Mouse (Mus musculus): ENCODE measurements around the gene Nup214. TPM values are rescaled to one million over a fixed set of nuclear protein-coding genes. Genes with fewer than 3 reads are reported as not detected.

Nup214 gene
- polyA plus RNA-seq, 1 experiment from 2014 or later, result 120 TPM

DNA sequence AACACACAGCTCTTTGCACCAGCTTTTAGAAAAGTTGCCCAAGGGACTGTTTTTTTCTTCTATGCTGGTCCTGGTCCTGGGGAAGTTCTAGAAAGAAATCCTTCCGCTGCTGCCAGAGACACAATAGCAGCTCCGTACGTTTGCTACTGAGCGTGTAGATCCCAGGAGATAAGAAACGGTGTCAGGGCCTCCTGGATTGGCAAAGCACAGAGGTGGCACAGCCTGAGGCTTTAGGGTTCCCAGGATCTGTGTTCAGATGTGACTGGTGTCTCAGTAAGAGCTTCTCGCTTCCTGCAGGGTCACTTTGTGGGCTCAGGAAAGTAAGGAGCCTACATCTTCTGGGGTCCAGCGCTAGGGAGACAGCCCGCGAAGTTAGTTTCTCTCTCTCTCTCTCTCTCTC, 23.3 kb upstream of the Nup214 start:
- H3K36me3 ChIP-seq (replicated peaks), result peaks cover 44% of the 10 kb centered on the region
- H3K27ac ChIP-seq (replicated peaks), result peak overlapping the region; percentile 87
- H3K4me1 ChIP-seq, result peaks cover 46% of the 10 kb centered on the region
- peaks cover 22% of the 10 kb centered on the region; the same call in 1 of the 2 replicates for H3K27me3 ChIP-seq (replicated peaks; ENCODE audit: low read depth, poor library complexity, severe bottlenecking)
- DNase-seq (ENCODE audit: low spot score), result no peak
- peak overlapping the region; percentile 76 for H3K4me3 ChIP-seq
- H3K9me3 ChIP-seq, result no peaks in the 10 kb centered on the region
- WGBS, result 26% methylated on average over 9 of the region's 9 CpGs

DNA sequence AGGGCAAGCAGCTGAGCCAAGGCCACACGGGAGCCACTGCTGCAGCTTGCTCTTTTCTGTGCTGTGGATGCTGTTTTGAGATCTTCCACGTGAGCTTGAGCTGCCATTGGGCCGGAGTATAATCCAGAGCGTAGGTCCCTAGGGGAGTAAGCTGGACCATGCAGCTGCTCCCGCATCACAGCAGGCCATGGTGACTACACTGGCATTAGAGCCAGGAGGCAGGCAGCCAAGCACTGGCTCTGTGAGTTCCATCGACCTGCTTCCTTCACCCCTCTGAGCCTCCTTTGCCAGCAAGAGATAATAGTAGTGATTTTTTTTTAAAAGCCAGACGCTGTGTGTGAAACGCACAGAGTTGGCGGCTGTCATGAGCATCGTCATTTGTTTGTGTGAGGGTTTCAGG, 22.0 kb upstream of the Nup214 start:
- no peak for DNase-seq (ENCODE audit: low spot score)
- Histone ChIP-seq H3K27ac (replicated peaks) (no peak overlapping the region), H3K9me3 (no peaks in the 10 kb centered on the region), H3K27me3 (replicated peaks; ENCODE audit: low read depth, poor library complexity, severe bottlenecking) (peaks cover 22% of the 10 kb centered on the region; the same call in 1 of the 2 replicates), H3K36me3 (replicated peaks) (peaks cover 56% of the 10 kb centered on the region), H3K4me3 (no peak overlapping the region), H3K4me1 (peaks cover 50% of the 10 kb centered on the region)
- 93% methylated on average over 10 of the region's 10 CpGs for WGBS

- peaks cover 22% of the 10 kb centered on the region; the same call in 1 of the 2 replicates for H3K27me3 ChIP-seq (replicated peaks; ENCODE audit: low read depth, poor library complexity, severe bottlenecking)
- no peaks in the 10 kb centered on the region for H3K9me3 ChIP-seq
- H3K4me1 ChIP-seq, result peaks cover 50% of the 10 kb centered on the region
- DNase-seq (ENCODE audit: low spot score), result no peak
- H3K4me3 ChIP-seq, result no peak overlapping the region
- no peak overlapping the region for H3K27ac ChIP-seq (replicated peaks)
- 83% methylated on average over 3 of the region's 3 CpGs for WGBS
- peaks cover 61% of the 10 kb centered on the region for H3K36me3 ChIP-seq (replicated peaks)
Observed at GRCm38 (mm10) chr2:31952725-31953124, 21.5 kb upstream of the Nup214 start.

DNA sequence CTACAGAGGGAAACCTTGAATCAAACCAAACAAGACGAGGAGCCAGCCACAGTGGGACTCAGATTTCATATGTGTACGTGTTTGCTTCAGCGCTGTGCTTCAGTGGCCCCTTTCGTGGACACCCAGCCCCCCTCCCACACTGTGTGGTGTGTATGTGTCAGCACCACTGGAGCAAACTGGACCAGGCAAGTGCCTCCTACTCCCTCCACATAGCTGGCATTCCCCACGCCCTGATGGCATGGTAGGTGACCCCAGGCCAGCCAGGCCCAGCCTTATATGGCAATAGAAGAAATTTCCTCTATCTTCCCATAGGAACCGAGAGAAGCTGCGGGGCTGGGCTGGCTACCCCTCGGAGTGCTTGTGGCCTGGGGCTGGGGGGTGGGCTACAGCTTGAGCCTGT, 20.5 kb upstream of the Nup214 start:
- 80% methylated on average over 8 of the region's 8 CpGs for WGBS
- Histone ChIP-seq H3K36me3 (replicated peaks) (peaks cover 71% of the 10 kb centered on the region), H3K4me3 (no peak overlapping the region), H3K27ac (replicated peaks) (no peak overlapping the region), H3K27me3 (replicated peaks; ENCODE audit: low read depth, poor library complexity, severe bottlenecking) (peaks cover 13% of the 10 kb centered on the region; the same call in 1 of the 2 replicates), H3K4me1 (peaks cover 53% of the 10 kb centered on the region), H3K9me3 (no peaks in the 10 kb centered on the region)
- DNase-seq (ENCODE audit: low spot score), result no peak

DNA sequence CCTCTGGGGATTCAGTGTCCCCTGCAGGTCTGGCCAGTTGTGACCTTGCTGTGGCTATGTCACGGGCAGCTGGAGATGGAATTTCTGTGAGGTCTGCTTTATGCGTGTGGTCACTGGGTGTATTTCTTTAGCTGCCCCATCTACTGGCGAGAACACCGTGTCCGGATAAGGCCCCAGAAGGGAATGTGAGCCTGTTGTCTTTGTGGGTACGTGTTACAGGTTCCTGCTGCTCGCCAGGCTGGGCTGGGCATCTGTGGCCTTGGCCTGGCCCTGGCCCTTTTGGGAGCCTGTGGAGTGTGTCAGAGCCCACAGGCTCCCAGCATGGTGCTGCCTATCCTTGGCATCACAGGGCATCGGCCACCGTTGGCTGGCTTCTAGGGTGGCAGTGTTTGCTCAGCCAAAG, 19.5 kb upstream of the Nup214 start:
- Histone ChIP-seq H3K36me3 (replicated peaks) (peaks cover 82% of the 10 kb centered on the region), H3K27me3 (replicated peaks; ENCODE audit: low read depth, poor library complexity, severe bottlenecking) (0 out of 2 replicates have a peak, but pooled peaks cover 4% of the 10 kb centered on the region), H3K4me1 (peaks cover 51% of the 10 kb centered on the region), H3K4me3 (no peak overlapping the region), H3K27ac (replicated peaks) (no peak overlapping the region), H3K9me3 (no peaks in the 10 kb centered on the region)
- DNase-seq (ENCODE audit: low spot score), result no peak
- 93% methylated on average over 9 of the region's 9 CpGs for WGBS

DNA sequence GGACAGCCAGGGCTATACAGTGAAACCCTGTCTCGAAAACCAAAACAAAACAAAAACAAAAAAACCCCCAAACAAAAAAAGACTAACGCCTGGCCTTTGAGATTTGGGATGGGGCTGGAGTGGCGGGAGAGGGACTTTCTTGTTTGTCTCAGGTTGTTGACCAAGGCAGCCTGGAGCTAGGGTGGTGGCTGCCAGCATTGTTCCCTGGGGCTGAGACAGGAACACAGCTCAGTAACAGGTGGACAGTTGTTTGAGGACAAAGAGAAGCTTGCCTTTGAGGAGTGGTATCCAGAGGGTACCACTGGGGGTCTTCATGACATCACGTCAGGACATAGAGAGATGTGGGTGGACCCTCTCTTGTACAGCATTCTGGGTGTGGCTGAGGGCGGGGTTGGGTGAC, 18.6 kb upstream of the Nup214 start:
- no peak for DNase-seq (ENCODE audit: low spot score)
- no peaks in the 10 kb centered on the region for H3K9me3 ChIP-seq
- peaks cover 47% of the 10 kb centered on the region for H3K4me1 ChIP-seq
- 0 out of 2 replicates have a peak, but pooled peaks cover 1% of the 10 kb centered on the region for H3K27me3 ChIP-seq (replicated peaks; ENCODE audit: low read depth, poor library complexity, severe bottlenecking)
- H3K36me3 ChIP-seq (replicated peaks), result peaks cover 91% of the 10 kb centered on the region
- 88% methylated on average over 5 of the region's 5 CpGs for WGBS
- no peak overlapping the region for H3K27ac ChIP-seq (replicated peaks)
- H3K4me3 ChIP-seq, result no peak overlapping the region

DNA sequence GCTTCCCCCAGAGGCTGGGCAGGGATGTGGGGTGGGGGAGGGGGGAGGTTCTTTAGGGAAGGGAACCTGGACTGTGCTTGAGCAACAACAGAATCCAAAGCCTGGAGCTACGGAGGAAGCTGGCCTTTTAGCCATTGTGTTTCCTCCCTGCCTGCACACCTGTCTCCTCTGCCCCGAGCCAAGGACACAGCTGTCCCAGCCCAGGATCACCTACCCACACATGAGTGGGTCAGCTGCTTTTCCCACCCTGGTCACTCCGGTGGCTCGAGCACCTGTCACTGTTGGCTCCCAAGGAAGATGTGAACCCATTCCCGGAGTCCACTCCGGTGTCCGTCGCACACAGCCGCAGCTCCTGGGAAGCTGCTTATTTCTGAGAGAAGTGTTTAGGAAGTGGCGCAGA, 17.0 kb upstream of the Nup214 start:
- 89% methylated on average over 10 of the region's 10 CpGs for WGBS
- H3K4me3 ChIP-seq, result no peak overlapping the region
- peaks cover 43% of the 10 kb centered on the region for H3K4me1 ChIP-seq
- DNase-seq (ENCODE audit: low spot score), result no peak
- H3K27me3 ChIP-seq (replicated peaks; ENCODE audit: low read depth, poor library complexity, severe bottlenecking), result no peaks in the 10 kb centered on the region
- H3K36me3 ChIP-seq (replicated peaks), result peaks cover 98% of the 10 kb centered on the region
- no peak overlapping the region for H3K27ac ChIP-seq (replicated peaks)
- H3K9me3 ChIP-seq, result no peaks in the 10 kb centered on the region

- no peaks in the 10 kb centered on the region for H3K9me3 ChIP-seq
- peaks cover 32% of the 10 kb centered on the region for H3K4me1 ChIP-seq
- no peak overlapping the region for H3K27ac ChIP-seq (replicated peaks)
- no peak overlapping the region for H3K4me3 ChIP-seq
- no peak for DNase-seq (ENCODE audit: low spot score)
- peaks cover 99% of the 10 kb centered on the region for H3K36me3 ChIP-seq (replicated peaks)
- no peaks in the 10 kb centered on the region for H3K27me3 ChIP-seq (replicated peaks; ENCODE audit: low read depth, poor library complexity, severe bottlenecking)
- 95% methylated on average over 8 of the region's 8 CpGs for WGBS
Observed at GRCm38 (mm10) chr2:31960986-31961385, 13.2 kb upstream of the Nup214 start.

DNA sequence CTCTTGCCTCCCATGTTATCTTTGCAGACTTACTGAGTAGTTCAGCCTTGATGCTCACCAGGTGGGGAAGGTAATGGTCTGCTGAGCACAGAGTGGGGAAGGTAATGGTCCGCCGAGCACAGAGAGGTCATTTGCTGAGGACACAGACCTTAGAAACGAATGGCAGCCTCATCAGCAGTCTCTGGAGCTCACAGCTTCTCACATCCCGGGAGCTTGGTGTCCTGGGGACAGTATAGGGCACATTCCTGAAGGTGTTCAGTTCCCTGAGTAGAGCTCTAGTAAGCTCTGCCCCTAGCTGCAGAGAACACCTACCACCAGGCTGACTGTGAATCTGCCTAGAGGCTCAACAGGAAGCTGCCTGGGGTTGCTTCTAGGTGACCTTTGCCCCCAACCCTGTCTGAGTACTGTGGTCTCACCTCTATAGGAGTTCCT, 12.4 kb upstream of the Nup214 start:
- peaks cover 94% of the 10 kb centered on the region for H3K36me3 ChIP-seq (replicated peaks)
- no peaks in the 10 kb centered on the region for H3K9me3 ChIP-seq
- no peaks in the 10 kb centered on the region for H3K27me3 ChIP-seq (replicated peaks; ENCODE audit: low read depth, poor library complexity, severe bottlenecking)
- peaks cover 31% of the 10 kb centered on the region for H3K4me1 ChIP-seq
- no peak overlapping the region for H3K4me3 ChIP-seq
- 61% methylated on average over 4 of the region's 4 CpGs for WGBS
- no peak for DNase-seq (ENCODE audit: low spot score)
- H3K27ac ChIP-seq (replicated peaks), result peak overlapping the region; percentile 70; the same call in 1 of the 2 replicates

DNA sequence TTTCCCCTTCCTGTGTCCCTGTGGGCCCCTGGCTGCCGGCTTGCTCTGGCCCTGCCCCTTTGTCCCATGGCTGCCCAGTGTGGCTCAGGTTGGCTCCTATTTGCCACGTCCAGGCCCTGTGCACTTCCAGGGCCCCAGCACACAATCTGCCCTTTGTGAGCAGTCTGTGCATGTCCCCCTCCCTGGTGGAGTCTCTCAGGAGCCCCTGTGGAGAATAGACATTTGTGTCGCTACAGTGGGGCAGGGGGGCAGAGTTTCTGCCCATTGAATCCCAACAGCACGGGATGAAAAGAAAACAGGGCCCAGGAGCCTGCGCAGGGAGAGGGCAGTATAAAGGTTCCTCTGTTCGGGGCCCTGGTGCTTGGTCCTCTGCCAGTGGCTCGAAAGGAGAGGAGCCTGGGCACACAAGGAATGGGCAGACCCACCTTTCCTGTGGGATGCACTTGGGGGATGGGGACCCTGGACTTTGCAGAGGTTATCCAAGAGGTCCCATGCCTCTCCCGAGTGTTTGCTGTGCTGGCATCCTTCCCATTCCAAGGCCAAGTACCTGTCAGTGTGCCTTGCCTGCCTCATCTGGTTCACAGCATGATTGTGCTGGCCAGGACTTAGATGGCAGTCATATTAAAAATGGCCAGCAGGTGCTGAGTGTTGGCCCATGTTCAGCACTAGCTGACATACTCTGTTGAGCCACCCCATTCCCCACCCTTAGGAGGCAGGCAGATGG, 11.6 kb upstream of the Nup214 start:
- Histone ChIP-seq H3K36me3 (replicated peaks) (peaks cover 94% of the 10 kb centered on the region), H3K9me3 (no peaks in the 10 kb centered on the region), H3K4me1 (peaks cover 27% of the 10 kb centered on the region), H3K27me3 (replicated peaks; ENCODE audit: low read depth, poor library complexity, severe bottlenecking) (no peaks in the 10 kb centered on the region), H3K27ac (replicated peaks) (peak overlapping the region; percentile 70), H3K4me3 (no peak overlapping the region)
- 44% methylated on average over 8 of the region's 8 CpGs for WGBS
- no peak for DNase-seq (ENCODE audit: low spot score)

DNA sequence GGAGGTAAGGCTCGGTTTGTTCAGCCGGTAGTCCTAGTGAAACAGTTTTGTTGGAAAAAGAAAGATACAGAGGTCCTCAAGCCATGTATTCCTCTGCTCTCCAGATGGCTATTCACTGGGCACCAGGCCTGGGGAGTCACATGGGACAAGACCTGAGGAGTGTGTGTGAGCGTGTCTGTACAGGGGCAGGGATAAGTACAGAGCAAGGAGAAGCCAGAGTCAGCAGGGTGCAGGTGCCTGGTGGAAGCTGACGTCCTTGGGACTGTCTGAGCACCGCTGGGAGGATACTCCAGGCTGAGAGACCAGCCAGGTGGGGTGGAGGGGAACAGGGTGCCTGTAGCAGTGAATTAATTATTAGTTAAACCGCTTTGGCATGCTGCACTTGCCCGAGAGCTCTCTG, 10.7 kb upstream of the Nup214 start:
- H3K36me3 ChIP-seq (replicated peaks), result peaks cover 94% of the 10 kb centered on the region

GRCm38 (mm10) chr2:31964191-31964590, 10.0 kb upstream of the Nup214 start:
- H3K27ac ChIP-seq (replicated peaks), result no peak overlapping the region
- H3K36me3 ChIP-seq (replicated peaks), result peaks cover 94% of the 10 kb centered on the region
- peaks cover 24% of the 10 kb centered on the region for H3K4me1 ChIP-seq
- WGBS, result 90% methylated on average over 3 of the region's 3 CpGs
- no peaks in the 10 kb centered on the region for H3K9me3 ChIP-seq
- H3K4me3 ChIP-seq, result no peak overlapping the region
- H3K27me3 ChIP-seq (replicated peaks; ENCODE audit: low read depth, poor library complexity, severe bottlenecking), result no peaks in the 10 kb centered on the region
- DNase-seq (ENCODE audit: low spot score), result no peak

More for the DNA sequence above, 10.7 kb upstream of the Nup214 start:
- DNase-seq (ENCODE audit: low spot score), result no peak
- no peaks in the 10 kb centered on the region for H3K9me3 ChIP-seq
- H3K4me3 ChIP-seq, result no peak overlapping the region
- WGBS, result 86% methylated on average over 7 of the region's 7 CpGs
- peaks cover 24% of the 10 kb centered on the region for H3K4me1 ChIP-seq
- no peak overlapping the region for H3K27ac ChIP-seq (replicated peaks)
- H3K27me3 ChIP-seq (replicated peaks; ENCODE audit: low read depth, poor library complexity, severe bottlenecking), result no peaks in the 10 kb centered on the region

DNA sequence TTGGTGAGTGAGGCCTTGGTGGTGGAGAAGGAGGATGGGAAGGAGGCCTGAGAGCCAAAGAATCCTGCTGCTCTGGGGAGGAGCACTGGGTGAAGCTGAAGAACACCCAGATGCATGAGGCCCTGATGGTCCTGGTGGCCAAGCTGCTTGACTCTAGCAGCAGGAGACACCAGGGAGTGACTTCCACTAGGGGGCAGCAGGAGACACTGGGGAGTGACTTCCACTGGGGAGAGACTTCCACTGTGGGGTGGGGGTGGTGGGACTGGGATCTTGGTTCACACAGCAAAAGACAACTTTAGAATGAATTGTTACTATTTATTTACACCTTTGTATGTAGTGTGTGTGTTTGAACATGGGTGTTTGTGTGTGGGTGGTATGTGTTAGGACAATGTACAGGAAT, 9.1 kb upstream of the Nup214 start:
- no peak overlapping the region for H3K4me3 ChIP-seq
- H3K4me1 ChIP-seq, result peaks cover 24% of the 10 kb centered on the region
- H3K36me3 ChIP-seq (replicated peaks), result peaks cover 94% of the 10 kb centered on the region
- no peaks in the 10 kb centered on the region for H3K9me3 ChIP-seq
- H3K27me3 ChIP-seq (replicated peaks; ENCODE audit: low read depth, poor library complexity, severe bottlenecking), result no peaks in the 10 kb centered on the region
- DNase-seq (ENCODE audit: low spot score), result peak; percentile 38
- no peak overlapping the region for H3K27ac ChIP-seq (replicated peaks)

Measured in embryonic facial prominence, embryonic 10.5 days (tissue).